23 mouse cellular contexts compared by ENCODE assay signal in genomic region chr2:70109010-70109409, GRCm38 (mm10).
DNase-seq lines count a peak whose midpoint lies in the region; ATAC-seq lines count a peak whose summit lies in the region.
"Had no signal": no experiment of that assay in that cellular context is flagged by ENCODE, and none has a peak within 500 bp of the region (broad histone marks: within the 10 kb centered on the region; RNA-seq: fewer than 3 reads in every experiment).

No protein-coding gene starts in this region.

- H3K27ac ChIP-seq in intestine, embryonic 15.5 days, result no peak overlapping the region
- H3K27ac ChIP-seq in intestine, embryonic 16.5 days (ENCODE audit: low read length), result no peak overlapping the region
- H3K27ac ChIP-seq in liver, embryonic 12.5 days, result no peak overlapping the region
- H3K27ac ChIP-seq: embryonic facial prominence, embryonic 12.5 days; heart, embryonic 15.5 days; hindbrain, embryonic 14.5 days; macrophage had no signal

- DNase-seq in adrenal gland, adult (ENCODE audit: inconsistent age in 2 of 2, low spot score in 1 of 2), result peak; percentile 82 to 90
- no peak for DNase-seq in adrenal gland, postnatal 4 days (ENCODE audit: low spot score in 2 of 2)
- peak; percentile 37 for DNase-seq in testis, postnatal 14 days (ENCODE audit: low spot score)
- DNase-seq in testis, postnatal 10 days (ENCODE audit: low spot score), result no peak
- DNase-seq in brain, adult 2 months (ENCODE audit: low read depth, low spot score), result peak; percentile 85
- DNase-seq: cerebellum, adult 18-20 months; cerebellum, postnatal 25 days; gastrocnemius, postnatal 36 days; heart, postnatal 36 days; kidney, adult 8-10 months; kidney, postnatal 10 days; liver, postnatal 0 days had no signal

- H3K36me3 ChIP-seq in intestine, embryonic 15.5 days, result no peaks in the 10 kb centered on the region
- H3K36me3 ChIP-seq in intestine, embryonic 16.5 days (ENCODE audit: control insufficient read depth, insufficient read depth, low read length), result no peaks in the 10 kb centered on the region
- no peaks in the 10 kb centered on the region for H3K36me3 ChIP-seq in liver, embryonic 12.5 days
- H3K36me3 ChIP-seq: embryonic facial prominence, embryonic 12.5 days; heart, embryonic 15.5 days had no signal

- H3K4me2 ChIP-seq in intestine, embryonic 15.5 days (replicated peaks), result no peak overlapping the region
- H3K4me2 ChIP-seq in intestine, embryonic 16.5 days (ENCODE audit: low read depth, low read length), result no peak overlapping the region
- H3K4me2 ChIP-seq in liver, embryonic 12.5 days, result no peak overlapping the region
- H3K4me2 ChIP-seq: embryonic facial prominence, embryonic 12.5 days; heart, embryonic 15.5 days; hindbrain, embryonic 14.5 days had no signal

- H3K4me3 ChIP-seq in intestine, embryonic 15.5 days (replicated peaks), result no peak overlapping the region
- H3K4me3 ChIP-seq in intestine, embryonic 16.5 days (ENCODE audit: low read length), result no peak overlapping the region
- H3K4me3 ChIP-seq in liver, embryonic 12.5 days, result no peak overlapping the region
- H3K4me3 ChIP-seq: embryonic facial prominence, embryonic 12.5 days; heart, embryonic 15.5 days had no signal

- no peaks in the 10 kb centered on the region for H3K4me1 ChIP-seq in intestine, embryonic 15.5 days (replicated peaks)
- no peaks in the 10 kb centered on the region for H3K4me1 ChIP-seq in intestine, embryonic 16.5 days (ENCODE audit: control insufficient read depth, insufficient read depth, low read length)
- no peaks in the 10 kb centered on the region for H3K4me1 ChIP-seq in liver, embryonic 12.5 days
- H3K4me1 ChIP-seq: embryonic facial prominence, embryonic 12.5 days; heart, embryonic 15.5 days had no signal

- no peaks in the 10 kb centered on the region for H3K9me3 ChIP-seq in intestine, embryonic 15.5 days
- no peaks in the 10 kb centered on the region for H3K9me3 ChIP-seq in intestine, embryonic 16.5 days (ENCODE audit: control insufficient read depth, low read length)
- no peaks in the 10 kb centered on the region for H3K9me3 ChIP-seq in liver, embryonic 12.5 days (replicated peaks)
- H3K9me3 ChIP-seq: embryonic facial prominence, embryonic 12.5 days; heart, embryonic 15.5 days had no signal

- no peaks in the 10 kb centered on the region for H3K27me3 ChIP-seq in intestine, embryonic 15.5 days (replicated peaks)
- H3K27me3 ChIP-seq in intestine, embryonic 16.5 days (replicated peaks; ENCODE audit: control insufficient read depth, insufficient read depth, low read length), result no peaks in the 10 kb centered on the region
- H3K27me3 ChIP-seq in liver, embryonic 12.5 days (replicated peaks), result no peaks in the 10 kb centered on the region; the same call in 1 of the 2 replicates
- H3K27me3 ChIP-seq: heart, embryonic 15.5 days had no signal

- ATAC-seq in intestine, embryonic 15.5 days, result no peak
- no peak for ATAC-seq in intestine, embryonic 16.5 days
- ATAC-seq in liver, embryonic 12.5 days, result no peak
- ATAC-seq: forebrain, embryonic 14.5 days; inflammation-experienced regulatory T-cells, adult 6 months; liver, postnatal 0 days; lung, postnatal 0 days; midbrain, embryonic 16.5 days had no signal

- no peak overlapping the region for H3K9ac ChIP-seq in intestine, embryonic 15.5 days
- no peak overlapping the region for H3K9ac ChIP-seq in intestine, embryonic 16.5 days (ENCODE audit: low read depth, low read length)
- H3K9ac ChIP-seq in liver, embryonic 12.5 days, result no peak overlapping the region
- H3K9ac ChIP-seq: embryonic facial prominence, embryonic 12.5 days; heart, embryonic 15.5 days; hindbrain, embryonic 14.5 days; liver, postnatal 0 days had no signal

- WGBS in intestine, embryonic 15.5 days, result 47% methylated on average over 7 of the region's 7 CpGs
- WGBS in intestine, embryonic 16.5 days, result 49% methylated on average over 7 of the region's 7 CpGs
- WGBS in liver, embryonic 12.5 days (ENCODE audit: insufficient replicate concordance), result 55% methylated on average over 7 of the region's 7 CpGs

Comparison
In these comparisons a context has a peak if more than half of its experiments do, and no peak if none do; other contexts are left out.
1. DNase-seq: peak in adrenal gland, adult (2 of 2), testis, postnatal 14 days (single experiment) and brain, adult 2 months (single experiment); none in adrenal gland, postnatal 4 days (0 of 2) and testis, postnatal 10 days (single experiment).